Mouse (Mus musculus) cerebellum, adult 18-20 months (tissue): ENCODE results near the gene Ago4.

ENCODE experiments used
- DNase-seq, 2 experiments: peaks; one replicate each; pipeline ENCODE4 v3.0.0; 2021

Ago4 gene

DNA sequence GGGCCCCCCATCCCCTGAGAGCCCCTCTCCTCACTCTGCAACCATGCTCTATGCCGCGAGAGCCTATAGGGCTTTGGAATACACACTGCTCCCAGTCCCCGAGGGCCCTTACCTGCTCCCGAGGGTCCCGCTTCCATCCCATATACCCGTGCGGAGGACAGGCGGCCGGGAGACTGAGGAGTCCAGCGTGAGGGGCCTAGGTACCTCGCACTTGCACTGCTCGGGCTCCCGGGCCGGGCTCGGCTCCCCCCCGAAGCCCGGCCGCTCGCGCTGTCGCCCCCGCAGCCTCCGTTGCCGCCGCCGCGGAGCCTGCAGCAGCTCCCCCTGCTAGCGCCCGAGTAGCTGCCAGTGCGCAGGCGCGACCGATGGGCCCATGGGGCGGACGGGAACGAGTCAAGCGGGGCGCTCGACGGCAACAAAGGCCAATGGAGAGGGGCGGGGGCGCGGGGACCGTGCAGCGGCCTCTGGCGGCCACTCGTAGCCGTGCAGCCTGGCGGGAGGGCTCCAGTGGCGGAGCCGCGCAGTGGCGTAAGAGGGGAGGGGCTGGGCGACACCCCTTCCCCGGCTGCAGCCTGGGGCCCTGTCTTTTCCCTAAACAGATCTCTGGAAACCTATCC lies 64.9 kb downstream of the Ago4 start, which contains the start of gene Ago1:
Gene Ago1 (minus strand): TSS at position 299 of the 617 bp plus-strand sequence.
- DNase-seq: peak; percentile 94 to 97

DNA sequence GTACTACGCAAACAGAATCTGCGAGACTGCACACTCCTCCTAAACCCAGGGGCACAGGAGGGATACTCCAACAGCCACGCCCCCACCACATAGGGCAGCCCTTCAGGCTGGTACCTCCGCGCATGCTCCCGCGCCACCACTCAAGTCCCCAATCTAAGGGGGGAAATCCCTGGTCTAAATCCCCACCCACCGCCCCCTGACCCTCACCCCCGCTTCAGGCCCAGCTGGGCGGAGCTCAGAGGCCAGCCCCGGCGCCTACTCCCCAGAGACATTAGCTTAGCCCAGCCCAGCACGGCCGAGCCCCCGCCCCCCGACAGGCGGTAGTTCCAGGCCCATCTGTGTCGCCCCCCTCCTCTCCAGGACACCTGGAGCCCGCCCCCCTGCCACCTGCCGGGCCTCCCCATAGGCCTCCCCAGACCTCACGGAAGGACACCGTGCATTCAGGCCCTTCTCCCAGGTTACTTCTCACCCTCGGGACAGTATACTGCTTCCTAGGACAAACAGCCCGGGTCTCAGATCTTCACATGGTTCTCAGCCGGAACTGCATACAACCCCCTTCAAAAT lies 65.5 kb downstream of the Ago4 start:
- peak; percentile 54 to 63 for DNase-seq

DNA sequence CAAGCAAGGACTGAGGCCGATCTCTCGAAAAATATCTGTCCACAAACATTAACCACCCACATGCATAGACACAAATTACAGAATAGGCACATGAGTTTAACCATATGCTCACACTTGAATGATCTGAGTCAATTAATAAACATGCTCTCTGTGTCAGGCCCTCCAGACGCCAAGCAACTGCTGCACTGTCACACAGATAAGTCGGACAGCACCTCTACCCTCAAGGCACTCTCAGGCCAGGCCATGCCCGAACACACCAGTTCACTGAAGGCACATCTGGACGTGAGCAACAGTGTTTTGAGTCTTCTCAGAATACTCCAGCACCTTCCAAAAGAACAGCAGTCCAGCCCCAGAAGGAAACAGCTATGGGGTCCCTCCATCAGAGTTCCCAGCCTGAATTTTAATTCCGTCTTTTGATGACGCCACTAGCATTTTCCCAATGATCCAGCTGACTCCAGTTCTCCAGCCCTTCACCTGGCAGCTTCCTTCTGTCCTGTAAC lies 67.0 kb downstream of the Ago4 start:
- no peak for DNase-seq

DNA sequence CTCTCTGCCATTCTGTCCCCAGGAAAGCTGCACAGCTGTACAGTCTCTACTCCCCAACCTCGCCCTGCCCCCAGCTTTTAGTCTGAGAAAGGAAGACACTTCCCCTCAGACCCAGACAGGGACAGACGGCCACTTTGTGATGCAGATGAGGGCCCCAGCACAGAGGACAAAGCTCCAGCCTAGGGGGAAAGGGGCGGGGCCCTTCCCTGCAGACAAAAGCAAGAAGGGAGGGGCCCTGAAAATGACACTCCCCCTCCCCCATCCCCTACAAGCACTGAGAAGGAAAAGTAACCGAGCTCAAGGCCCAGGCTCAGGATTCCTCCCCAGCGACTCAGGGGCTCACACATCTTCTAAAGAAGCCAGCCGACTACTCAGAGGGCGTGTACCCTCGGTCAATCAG lies 67.4 kb downstream of the Ago4 start:
- DNase-seq: peak; percentile 15 to 20

DNA sequence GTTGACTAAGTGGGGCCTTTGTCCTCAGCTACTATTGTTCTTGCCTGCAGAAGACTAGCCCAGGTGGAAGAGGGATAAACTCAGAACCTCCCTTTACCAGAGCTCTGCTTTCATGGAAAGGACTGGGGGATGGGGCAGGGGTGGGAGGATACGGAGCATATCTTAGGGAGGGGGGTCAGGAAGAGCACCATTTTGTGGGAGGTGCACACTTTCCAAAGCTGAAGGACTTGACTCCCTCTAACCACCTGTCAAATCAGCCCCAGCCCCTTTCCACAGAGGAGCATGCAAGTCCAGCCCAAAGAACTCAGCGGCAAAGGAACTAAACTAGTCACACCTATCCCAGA lies 68.4 kb downstream of the Ago4 start:
- no peak for DNase-seq

DNA sequence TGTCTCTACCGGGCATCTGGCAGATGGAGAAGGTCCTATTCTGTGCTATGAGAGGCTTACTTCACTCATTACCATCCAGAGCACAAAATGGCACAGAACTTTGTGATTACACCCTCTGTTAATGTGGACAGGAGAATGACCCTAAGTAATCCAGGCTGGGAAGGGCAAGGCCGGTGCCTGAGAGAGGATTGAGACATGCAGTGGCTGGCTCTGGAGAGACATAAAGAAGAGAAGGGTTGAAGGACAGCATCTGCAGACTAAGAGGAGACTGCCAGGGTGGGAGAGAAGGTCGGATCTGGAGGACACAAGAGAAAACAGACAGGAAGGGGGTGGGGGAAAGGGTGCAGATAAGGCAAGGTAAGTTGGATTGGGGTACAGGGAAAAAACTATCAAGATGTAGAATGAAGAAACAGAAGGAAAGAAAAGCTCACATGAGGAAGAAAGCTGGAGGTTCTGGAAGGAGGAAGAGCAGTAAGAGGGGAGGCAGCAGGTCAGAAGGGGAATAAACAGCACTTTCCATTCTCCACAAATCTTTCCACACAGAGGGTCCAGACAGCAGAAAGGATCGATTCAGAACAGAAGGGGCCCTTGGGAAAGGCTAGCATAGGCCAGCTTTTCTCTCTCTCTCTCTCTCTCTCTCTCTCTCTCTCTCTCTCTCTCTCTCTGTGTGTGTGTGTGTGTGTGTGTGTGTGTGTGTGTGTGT lies 68.9 kb downstream of the Ago4 start:
- no peak for DNase-seq

DNA sequence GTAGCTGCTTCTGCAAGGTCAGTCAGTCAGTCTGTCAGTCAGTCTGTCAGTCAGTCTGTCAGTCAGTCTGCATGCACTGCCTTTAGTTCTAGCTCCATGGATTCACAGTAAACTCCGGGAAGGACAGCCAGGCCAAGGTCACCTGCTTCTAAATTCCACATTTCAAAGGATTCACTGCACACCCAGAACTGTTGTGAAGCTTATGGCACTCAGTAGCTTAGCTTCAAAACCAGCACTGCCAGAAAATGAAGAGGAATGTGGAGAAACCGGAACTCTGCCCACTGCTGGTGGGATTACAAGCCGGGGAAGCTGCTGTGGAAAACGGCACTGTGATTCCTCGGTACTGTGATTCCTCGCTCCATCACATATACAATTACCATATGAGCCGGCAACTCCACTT lies 77.8 kb downstream of the Ago4 start:
- no peak for DNase-seq

DNA sequence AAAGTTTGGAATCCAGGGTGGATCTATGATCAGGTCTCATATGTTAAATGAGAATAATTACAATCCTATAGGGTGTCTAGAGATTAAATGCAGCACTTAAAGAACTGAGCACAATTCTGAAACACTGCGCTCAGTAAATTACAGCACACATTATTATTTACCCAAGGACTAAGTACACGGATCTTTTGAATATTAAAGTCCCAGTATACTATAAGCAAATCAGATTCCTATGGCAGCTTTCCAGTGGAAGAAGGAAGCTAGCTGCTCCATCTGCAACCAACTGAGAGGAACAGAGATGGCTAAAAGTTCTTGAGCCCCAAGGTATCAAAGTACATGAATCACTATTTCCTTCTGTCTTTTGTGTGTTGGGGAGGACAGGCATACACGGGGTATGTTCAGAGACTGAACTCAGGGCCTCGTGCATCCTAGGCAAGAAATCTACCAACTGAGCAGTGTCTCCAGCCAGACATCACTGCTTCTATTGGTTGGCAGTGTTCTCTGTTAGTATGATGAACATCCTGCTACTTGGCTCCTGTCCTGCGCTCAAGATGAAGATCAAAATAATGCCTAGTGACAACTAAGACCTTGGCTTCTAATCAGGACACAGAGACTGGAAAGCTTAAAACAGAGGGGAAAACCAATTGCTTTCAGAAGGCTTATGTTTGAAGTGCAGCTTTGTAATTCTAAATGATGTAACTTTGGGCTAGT lies 78.6 kb downstream of the Ago4 start:
- DNase-seq: no peak

DNA sequence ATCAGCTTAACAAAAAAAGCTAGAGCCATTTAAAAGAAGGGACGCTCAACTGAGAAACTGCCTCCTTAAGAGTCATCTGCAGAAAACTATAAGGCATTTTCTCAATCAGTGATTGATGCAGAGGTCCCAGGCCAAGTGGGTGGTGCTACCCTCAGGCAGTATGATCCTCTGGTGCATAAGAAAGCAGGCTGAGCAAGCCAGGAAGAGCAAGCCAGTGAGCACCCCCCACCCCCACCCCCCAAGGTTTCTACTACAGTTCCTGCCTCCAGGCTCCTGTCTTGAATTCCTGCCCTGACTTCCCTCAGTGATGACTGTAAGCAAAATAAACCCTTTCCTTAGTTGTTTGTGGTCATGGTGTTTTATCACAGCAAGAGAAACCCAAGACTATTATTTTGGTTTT lies 83.0 kb downstream of the Ago4 start:
- no peak for DNase-seq

DNA sequence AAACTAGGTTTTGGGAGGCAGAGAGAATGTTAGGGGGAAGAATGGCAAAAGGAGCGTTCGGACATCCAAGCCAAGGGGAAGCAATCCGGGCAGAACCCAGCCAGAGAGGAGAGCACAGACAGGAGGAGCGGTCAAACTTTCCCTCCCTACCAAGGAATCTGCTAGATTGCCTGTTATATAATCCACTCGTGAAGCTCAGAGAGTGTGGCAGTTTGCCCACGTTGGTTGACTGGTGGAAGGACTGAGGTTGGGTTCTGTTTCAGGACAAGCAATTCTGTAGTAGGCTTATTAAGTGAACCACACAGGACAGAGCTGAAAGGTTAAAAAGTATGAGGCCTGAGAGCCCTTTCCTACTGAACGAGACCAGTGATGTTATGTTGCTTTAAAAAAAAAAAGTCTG lies 86.1 kb downstream of the Ago4 start:
- DNase-seq: no peak

DNA sequence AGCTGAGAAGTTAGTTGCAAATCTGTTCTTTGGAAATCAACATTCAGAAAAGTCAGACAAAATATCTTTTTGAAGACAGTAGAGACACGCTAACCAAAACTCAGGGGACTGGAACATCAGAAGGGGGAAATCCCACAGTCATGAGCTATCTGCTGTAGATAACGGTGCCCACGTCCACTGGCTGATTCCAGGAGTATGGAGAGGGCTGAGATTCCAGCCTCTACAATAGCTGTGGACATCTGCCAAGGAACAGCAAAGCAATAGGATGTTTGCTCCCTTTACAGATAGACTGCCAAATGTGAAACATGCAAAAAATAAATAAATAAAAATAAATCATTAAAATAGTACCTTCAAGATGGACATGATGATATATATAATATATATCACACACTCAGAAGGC lies 88.7 kb downstream of the Ago4 start:
- DNase-seq: no peak
